Comparison of ENCODE assay signal across 7 mouse cellular contexts in genomic region chr6:88726252-88727211, GRCm38 (mm10). TPM values are rescaled to one million over a fixed set of nuclear protein-coding genes. Genes with fewer than 3 reads are reported as not detected.
DNase-seq lines count a peak whose midpoint lies in the region; ATAC-seq and TF ChIP-seq lines count a peak whose summit lies in the region.

No protein-coding gene starts in this region.

- H3K36me3 ChIP-seq in lung, embryonic 14.5 days (ENCODE audit: insufficient read depth): peaks cover 9% of the 10 kb centered on the region; the same call in 1 of the 2 replicates
- H3K36me3 ChIP-seq in intestine, embryonic 15.5 days: no peaks in the 10 kb centered on the region
- H3K36me3 ChIP-seq in stomach, embryonic 16.5 days (ENCODE audit: control insufficient read depth, insufficient read depth, low read length): no peaks in the 10 kb centered on the region

- no peaks in the 10 kb centered on the region for H3K27me3 ChIP-seq in lung, embryonic 14.5 days (ENCODE audit: insufficient read depth, low read length)
- no peaks in the 10 kb centered on the region for H3K27me3 ChIP-seq in intestine, embryonic 15.5 days (replicated peaks)
- H3K27me3 ChIP-seq in stomach, embryonic 16.5 days (ENCODE audit: control insufficient read depth, insufficient read depth, low read length): no peaks in the 10 kb centered on the region

- 59% methylated on average over 9 of the region's 9 CpGs for whole genome bisulfite sequencing in lung, embryonic 14.5 days
- WGBS in intestine, embryonic 15.5 days: 55% methylated on average over 9 of the region's 9 CpGs
- WGBS in stomach, embryonic 16.5 days: 54% methylated on average over 9 of the region's 9 CpGs

- H3K4me2 ChIP-seq in lung, embryonic 14.5 days: peak overlapping the region; percentile 79
- H3K4me2 ChIP-seq in intestine, embryonic 15.5 days (replicated peaks): peak overlapping the region; percentile 54
- peak overlapping the region; percentile 79 for H3K4me2 ChIP-seq in stomach, embryonic 16.5 days (ENCODE audit: low read depth, low read length)

- DNase-seq in lung, embryonic 14.5 days: no peak
- no peak for DNase-seq in lung, postnatal 14 days
- DNase-seq in cerebellum, postnatal 10 days: peak; percentile 63 to 76
- peak; percentile 55 to 69 for DNase-seq in left cerebral cortex, postnatal 10 days (ENCODE audit: extremely low spot score in 1 of 2, low spot score in 2 of 2)
- no peak for DNase-seq in embryo, embryonic 9.5 days (ENCODE audit: extremely low spot score)

- intact Hi-C loops in left cerebral cortex, postnatal 10 days (cut with DNase I): loop anchor here (5.0 kb wide), 2 partner anchors 84 to 86 kb away; no protein-coding TSS in a partner anchor

- H3K4me1 ChIP-seq in lung, embryonic 14.5 days (ENCODE audit: insufficient read depth): no peaks in the 10 kb centered on the region
- peaks cover 10% of the 10 kb centered on the region for H3K4me1 ChIP-seq in intestine, embryonic 15.5 days (replicated peaks)
- H3K4me1 ChIP-seq in stomach, embryonic 16.5 days (ENCODE audit: control insufficient read depth, insufficient read depth, low read length): peaks cover 25% of the 10 kb centered on the region

- peak overlapping the region; percentile 65 for H3K4me3 ChIP-seq in lung, embryonic 14.5 days (ENCODE audit: low read depth, low read length)
- H3K4me3 ChIP-seq in intestine, embryonic 15.5 days (replicated peaks): peak overlapping the region; percentile 13
- peak overlapping the region; percentile 68 for H3K4me3 ChIP-seq in stomach, embryonic 16.5 days (replicated peaks; ENCODE audit: low read length)

- H3K9me3 ChIP-seq in lung, embryonic 14.5 days (ENCODE audit: low read depth, low read length): no peaks in the 10 kb centered on the region
- H3K9me3 ChIP-seq in intestine, embryonic 15.5 days: no peaks in the 10 kb centered on the region
- no peaks in the 10 kb centered on the region for H3K9me3 ChIP-seq in stomach, embryonic 16.5 days (replicated peaks; ENCODE audit: control insufficient read depth, low read length)

- ATAC-seq in lung, embryonic 14.5 days (ENCODE audit: insufficient read depth): no peak
- ATAC-seq in intestine, embryonic 15.5 days: peak; percentile 47
- no peak for ATAC-seq in stomach, embryonic 16.5 days (ENCODE audit: insufficient read depth, low FRiP score)

- peak overlapping the region; percentile 58; the same call in 1 of the 2 replicates for H3K27ac ChIP-seq in lung, embryonic 14.5 days (ENCODE audit: low read depth)
- H3K27ac ChIP-seq in intestine, embryonic 15.5 days: 0 out of 2 replicates have a peak overlapping the region, but pooled peaks have one; percentile 3
- peak overlapping the region; percentile 48 for H3K27ac ChIP-seq in stomach, embryonic 16.5 days (ENCODE audit: low read length)

- TF ChIP-seq CTCF in lung, embryonic 14.5 days (IDR thresholded peaks at IDR 0.05; ENCODE audit: low read depth): no peak

- H3K9ac ChIP-seq in lung, embryonic 14.5 days: 0 out of 2 replicates have a peak overlapping the region, but pooled peaks have one; percentile 4
- H3K9ac ChIP-seq in intestine, embryonic 15.5 days: peak overlapping the region; percentile 36
- H3K9ac ChIP-seq in stomach, embryonic 16.5 days (ENCODE audit: low read length): peak overlapping the region; percentile 69

RNA-seq across cellular contexts. Expression of gene Mgll, which starts 2.3 kb away (rescaled TPM):
- 71.5 and 72.4 TPM in 2 replicates for polyA plus RNA-seq in lung, embryonic 14.5 days (2014; fragmentation: Nextera tagmentation; extraction: Ambion mirVana)
- 71.6 and 75.9 TPM in 2 replicates for polyA plus RNA-seq in intestine, embryonic 15.5 days (2015; fragmentation: Nextera tagmentation; extraction: Ambion mirVana)
- total RNA-seq in left cerebral cortex, postnatal 10 days (2021): 100 to 1,000 TPM; 105 to 106 TPM
- polyA plus RNA-seq in stomach, embryonic 16.5 days (2015; fragmentation: Nextera tagmentation; extraction: Ambion mirVana): 121 and 125 TPM in 2 replicates

Comparison
In these comparisons a context has a peak if more than half of its experiments do, and no peak if none do; other contexts are left out.
1. DNase-seq: peak in cerebellum, postnatal 10 days (2 of 2) and left cerebral cortex, postnatal 10 days (2 of 2); none in lung, embryonic 14.5 days (single experiment), lung, postnatal 14 days (single experiment) and embryo, embryonic 9.5 days (single experiment).
2. H3K27ac ChIP-seq: peak in every context shown above with its lines; median percentile 58 in lung, embryonic 14.5 days; 48 in stomach, embryonic 16.5 days; 3 in intestine, embryonic 15.5 days.
3. H3K4me3 ChIP-seq: peak in every context shown above with its lines; median percentile 68 in stomach, embryonic 16.5 days; 65 in lung, embryonic 14.5 days; 13 in intestine, embryonic 15.5 days.
4. H3K9ac ChIP-seq: peak in every context shown above with its lines; median percentile 69 in stomach, embryonic 16.5 days; 36 in intestine, embryonic 15.5 days; 4 in lung, embryonic 14.5 days.
5. Peak in every context shown above with its lines, with median percentiles within 50 percentile points of each other: H3K4me2 ChIP-seq.